Mouse (Mus musculus): Measurements from ENCODE around the gene Gm3629.
"Not testable (repeated sequence)": the region's sequence is repeated elsewhere in the genome, so short reads cannot be mapped to it uniquely, and the experiment has no call there.

Gm3629 gene

DNA sequence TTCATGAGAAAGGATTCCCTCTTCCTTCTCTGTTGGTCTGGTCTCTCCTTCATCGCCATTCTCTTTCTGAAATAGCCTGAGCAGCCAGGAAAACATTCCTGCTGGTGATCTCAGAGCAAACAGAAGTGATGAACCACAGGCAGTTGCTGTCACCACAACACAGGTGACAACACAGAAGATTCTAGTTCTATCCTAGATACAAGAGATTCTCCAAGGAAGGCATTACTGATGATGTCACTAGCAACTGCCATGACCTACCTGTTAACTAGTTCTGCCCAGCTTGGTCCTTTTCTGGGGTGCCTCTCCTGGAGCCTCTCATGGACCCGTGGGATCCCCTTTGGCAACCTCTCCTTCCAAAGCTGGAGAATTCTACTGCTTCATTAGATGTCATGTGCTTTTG lies at the start of gene Gm3629:
Gene Gm3629 (minus strand): TSS at position 101 of the 400 bp plus-strand sequence.
- not testable (repeated sequence) for DNase-seq (ENCODE audit: low spot score in 2 of 2)

DNA sequence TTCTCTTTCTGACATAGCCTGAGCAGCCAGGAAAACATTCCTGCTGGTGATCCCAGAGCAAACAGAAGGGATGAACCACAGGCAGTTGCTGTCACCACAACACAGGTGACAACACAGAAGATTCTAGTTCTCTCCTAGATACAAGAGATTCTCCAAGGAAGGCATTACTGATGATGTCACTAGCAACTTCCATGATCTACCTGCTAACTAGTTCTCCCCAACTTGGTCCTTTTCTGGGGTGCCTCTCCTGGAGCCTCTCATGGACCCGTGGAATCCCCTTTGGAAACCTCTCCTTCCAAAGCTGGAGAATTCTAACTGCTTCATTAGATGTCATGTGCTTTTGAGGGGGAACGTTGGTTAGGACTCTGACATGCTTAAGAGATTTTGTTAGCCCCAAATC lies 31.9 kb upstream of the Gm3629 start, which contains the start of gene Gm3460:
Gene Gm3460 (minus strand): TSS at position 101 of the 400 bp plus-strand sequence.
- DNase-seq (ENCODE audit: low spot score in 2 of 2), result not testable (repeated sequence)

DNA sequence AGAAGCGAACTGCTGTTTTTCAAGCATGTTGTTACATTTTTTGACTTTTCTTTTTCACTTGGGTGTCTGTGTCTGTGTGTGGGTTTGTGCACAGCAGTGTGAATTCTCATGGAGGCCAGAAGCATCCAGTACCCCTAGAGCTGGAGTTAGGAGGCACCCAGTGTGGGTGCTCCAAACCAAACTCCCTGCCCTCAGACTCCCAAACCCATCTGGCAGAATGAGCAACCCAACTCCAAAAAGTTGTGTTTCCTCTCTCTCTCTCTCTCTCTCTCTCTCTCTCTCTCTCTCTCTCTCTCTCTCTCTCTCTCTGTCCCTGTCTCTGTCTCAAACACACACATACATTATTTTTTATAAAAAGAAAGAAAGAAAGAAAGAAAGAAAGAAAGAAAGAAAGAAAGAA lies 16.0 kb upstream of the Gm3629 start:
- DNase-seq (ENCODE audit: low spot score in 2 of 2), result peak in 1 of 2 experiments; percentile 3

DNA sequence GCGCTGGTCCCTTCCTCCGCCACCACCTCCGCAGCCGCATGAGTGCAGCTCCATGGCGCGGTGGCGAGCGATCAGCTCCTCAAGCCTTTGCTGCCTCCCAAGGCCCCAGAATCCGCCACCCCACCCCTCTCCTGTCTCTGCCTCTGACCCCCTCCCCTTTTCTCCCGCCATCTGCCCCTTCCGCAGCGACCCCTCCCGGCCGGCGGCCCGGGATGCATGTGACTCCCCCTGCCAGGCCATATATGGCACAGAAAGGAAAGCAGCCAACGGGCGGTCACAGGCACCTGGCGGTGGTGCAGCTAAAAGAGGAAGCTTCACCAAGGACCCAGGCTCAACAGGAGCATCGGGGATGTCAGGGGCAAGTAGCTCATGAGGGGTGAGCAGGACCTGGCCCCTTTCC lies 14.6 kb upstream of the Gm3629 start:
- peak in 1 of 2 experiments; percentile 5 for DNase-seq (ENCODE audit: low spot score in 2 of 2)

DNA sequence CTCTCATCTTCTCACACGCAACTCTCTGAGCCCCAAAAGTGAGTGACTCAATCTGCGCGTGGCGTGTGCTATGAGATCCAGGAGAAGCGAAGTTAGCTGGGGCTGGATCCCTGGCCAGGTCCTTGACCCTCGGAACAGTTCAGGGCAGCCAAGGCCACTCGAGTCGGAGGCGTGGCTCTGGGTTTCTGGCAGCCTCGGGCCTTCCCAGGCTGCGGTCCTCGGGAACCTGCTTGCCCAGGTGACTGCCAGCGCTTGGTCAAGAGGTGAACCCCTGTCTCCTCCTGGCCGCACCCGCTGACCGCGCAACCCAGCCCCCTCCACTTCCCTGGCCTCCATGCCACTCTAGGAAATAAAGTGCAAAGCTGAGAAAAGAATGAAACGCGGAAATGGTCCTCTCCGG lies 14.1 kb upstream of the Gm3629 start:
- peak in 1 of 2 experiments; percentile 2 for DNase-seq (ENCODE audit: low spot score in 2 of 2)

DNA sequence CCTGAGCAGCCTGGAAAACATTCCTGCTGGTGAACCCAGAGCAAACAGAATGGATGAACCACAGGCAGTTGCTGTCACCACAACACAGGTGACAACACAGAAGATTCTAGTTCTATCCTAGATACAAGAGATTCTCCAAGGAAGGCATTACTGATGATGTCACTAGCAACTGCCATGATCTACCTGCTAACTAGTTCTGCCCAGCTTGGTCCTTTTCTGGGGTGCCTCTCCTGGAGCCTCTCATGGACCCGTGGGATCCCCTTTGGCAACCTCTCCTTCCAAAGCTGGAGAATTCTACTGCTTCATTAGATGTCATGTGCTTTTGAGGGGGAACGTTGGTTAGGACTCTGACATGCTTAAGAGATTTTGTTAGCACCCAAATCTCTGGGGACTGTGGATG lies 53.2 kb downstream of the Gm3629 start, which contains the start of gene Gm8356:
Gene Gm8356 (minus strand): TSS at position 101 of the 400 bp plus-strand sequence.
- DNase-seq (ENCODE audit: low spot score in 2 of 2), result not testable (repeated sequence)

All from frontal cortex, postnatal 14 days (tissue).